Mouse (Mus musculus): ENCODE results near the gene Rassf1. TPM values are rescaled to one million over a fixed set of nuclear protein-coding genes. Genes with fewer than 3 reads are reported as not detected.
"Not testable (repeated sequence)": the region's sequence is repeated elsewhere in the genome, so short reads cannot be mapped to it uniquely, and the experiment has no call there.

Rassf1 gene
- total RNA-seq, 2 experiments from 2014 or later = 16.2 to 17.6 TPM

DNA sequence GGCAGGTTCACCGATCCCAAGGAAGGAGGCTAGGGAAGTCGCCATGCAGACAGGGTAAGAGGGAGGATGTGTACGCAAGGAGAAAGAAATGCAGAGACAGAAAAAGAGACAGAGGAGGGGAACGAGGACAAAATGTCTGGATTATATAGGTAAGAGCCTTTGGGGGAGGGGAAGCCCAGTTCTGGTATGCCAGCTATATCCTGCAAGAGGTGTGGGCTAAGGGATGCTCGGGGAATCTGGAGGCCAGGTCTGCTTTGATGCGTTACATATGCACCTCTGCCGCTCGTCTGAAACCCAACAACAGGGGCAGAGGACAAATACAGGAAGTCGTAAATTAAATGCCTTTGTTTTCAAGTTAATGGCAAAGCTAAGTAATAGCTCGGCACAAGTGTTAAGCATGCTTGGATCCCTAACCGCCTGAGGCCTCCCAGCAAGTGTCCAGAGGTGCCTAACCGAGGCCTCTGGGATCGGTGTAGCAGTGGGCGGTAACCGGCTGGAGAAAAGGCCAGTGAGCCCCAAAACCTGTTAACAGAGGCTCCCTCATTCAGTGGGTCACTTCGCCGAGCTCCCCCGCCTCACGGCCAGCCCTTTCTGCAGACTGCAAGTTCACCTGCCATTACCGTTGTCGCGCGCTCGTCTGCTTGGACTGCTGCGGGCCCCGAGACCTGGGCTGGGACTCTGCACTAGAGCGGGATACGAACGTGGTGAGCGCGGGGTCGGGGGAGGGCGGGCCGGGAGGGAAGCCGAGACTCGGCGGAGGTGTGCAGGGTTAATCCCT lies 2.4 kb downstream of the Rassf1 start:
- peak overlapping the region; percentile 97 for H3K27ac ChIP-seq
- peak overlapping the region; percentile 98 for H3K4me3 ChIP-seq
- no peak for DNase-seq (ENCODE audit: low spot score in 2 of 2)

GRCm38 (mm10) chr9:107554319-107554825 lies 3.0 kb downstream of the Rassf1 start:
- DNase-seq (ENCODE audit: low spot score in 2 of 2) = peak; percentile 90 to 94
- TF ChIP-seq CTCF (conservative IDR thresholded peaks at IDR 0.05) = peak; percentile 48
- peak overlapping the region; percentile 98 for H3K4me3 ChIP-seq
- peak overlapping the region; percentile 97 for H3K27ac ChIP-seq

More for the DNA sequence above, 2.4 kb downstream of the Rassf1 start:
- TF ChIP-seq CTCF (conservative IDR thresholded peaks at IDR 0.05) = no peak

GRCm38 (mm10) chr9:107555031-107555457 lies 3.7 kb downstream of the Rassf1 start:
- Histone ChIP-seq H3K4me3 (peak overlapping the region; percentile 98), H3K27ac (peak overlapping the region; percentile 97)
- no peak for TF ChIP-seq CTCF (conservative IDR thresholded peaks at IDR 0.05)
- DNase-seq (ENCODE audit: low spot score in 2 of 2) = no peak

DNA sequence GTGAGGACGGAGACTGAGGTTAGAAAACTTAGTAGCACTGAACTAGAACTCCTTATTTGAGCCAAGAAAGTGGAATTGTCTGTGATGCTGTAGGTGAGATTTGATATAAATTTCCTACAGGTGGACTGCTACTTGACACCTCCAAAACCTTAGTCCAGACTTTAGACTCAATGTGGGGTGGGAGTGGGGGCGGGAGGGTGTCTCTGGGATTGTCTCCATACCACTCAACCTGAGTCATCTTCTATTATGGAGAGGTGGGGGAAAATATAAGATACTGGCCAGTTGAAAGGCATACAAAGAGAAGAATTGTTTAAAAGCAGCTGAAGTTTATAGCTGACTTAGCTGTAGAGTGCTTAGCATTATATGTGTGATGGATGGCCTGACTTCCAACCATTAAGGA lies 4.3 kb downstream of the Rassf1 start:
- H3K4me3 ChIP-seq = peak overlapping the region; percentile 98
- H3K27ac ChIP-seq = peak overlapping the region; percentile 97
- no peak for TF ChIP-seq CTCF (conservative IDR thresholded peaks at IDR 0.05)
- no peak for DNase-seq (ENCODE audit: low spot score in 2 of 2)

DNA sequence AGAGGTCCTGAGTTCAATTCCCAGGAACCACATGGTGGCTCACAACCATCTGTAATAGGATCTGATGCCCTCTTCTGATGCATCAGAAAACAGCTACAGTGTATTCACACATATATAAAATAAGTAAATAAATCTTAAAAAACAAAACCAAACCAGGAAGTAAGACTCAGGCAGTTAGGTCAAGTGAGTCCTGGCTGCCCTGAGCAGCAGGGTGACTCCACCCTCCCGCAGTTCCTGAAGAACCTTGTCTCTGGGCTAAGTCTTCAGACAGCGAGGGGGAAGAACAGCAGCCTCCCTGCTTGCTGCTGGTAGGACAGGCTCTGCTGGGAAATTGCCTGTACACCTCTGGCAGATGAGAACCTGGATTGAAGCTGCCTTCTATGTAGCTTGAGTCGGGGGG lies 5.0 kb downstream of the Rassf1 start:
- TF ChIP-seq CTCF (conservative IDR thresholded peaks at IDR 0.05) = no peak
- no peak for DNase-seq (ENCODE audit: low spot score in 2 of 2)
- Histone ChIP-seq H3K27ac (no peak overlapping the region), H3K4me3 (no peak overlapping the region)

DNA sequence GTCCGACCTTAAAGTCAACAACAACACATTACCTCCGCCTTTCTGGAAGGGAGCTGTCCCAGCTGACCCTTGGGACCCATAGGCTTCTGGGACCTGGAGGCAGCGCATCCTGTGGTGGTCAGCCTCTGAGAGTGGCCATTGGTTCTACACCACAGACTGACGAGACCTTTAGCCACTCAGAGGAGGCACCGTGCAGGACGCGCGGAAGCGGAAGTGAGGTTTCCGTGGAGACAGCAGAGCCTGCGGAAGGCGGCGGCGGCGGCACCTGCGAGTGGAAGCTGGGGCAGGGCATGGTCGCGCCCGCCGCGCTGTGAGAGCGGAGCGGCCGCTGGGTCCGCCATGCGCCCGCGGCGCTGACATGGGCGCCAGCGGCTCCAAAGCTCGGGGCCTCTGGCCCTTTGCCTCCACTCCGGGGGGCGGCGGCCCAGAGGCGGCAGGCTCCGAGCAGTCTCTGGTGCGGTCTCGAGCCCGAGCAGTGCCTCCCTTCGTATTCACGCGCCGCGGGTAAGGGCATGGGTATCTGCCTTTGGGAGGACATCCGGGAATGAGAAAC lies 11.8 kb downstream of the Rassf1 start, which contains the start of gene Tusc2:
Tusc2 (plus strand) TSS at position 227 of the 553 bp plus-strand sequence.
- Histone ChIP-seq H3K4me3 (peak within 1 kb of the TSS; percentile 74), H3K27ac (peak within 1 kb of the TSS; percentile 91)
- DNase-seq (ENCODE audit: low spot score in 2 of 2) = peak; percentile 93 to 96
- no peak for TF ChIP-seq CTCF (conservative IDR thresholded peaks at IDR 0.05)

DNA sequence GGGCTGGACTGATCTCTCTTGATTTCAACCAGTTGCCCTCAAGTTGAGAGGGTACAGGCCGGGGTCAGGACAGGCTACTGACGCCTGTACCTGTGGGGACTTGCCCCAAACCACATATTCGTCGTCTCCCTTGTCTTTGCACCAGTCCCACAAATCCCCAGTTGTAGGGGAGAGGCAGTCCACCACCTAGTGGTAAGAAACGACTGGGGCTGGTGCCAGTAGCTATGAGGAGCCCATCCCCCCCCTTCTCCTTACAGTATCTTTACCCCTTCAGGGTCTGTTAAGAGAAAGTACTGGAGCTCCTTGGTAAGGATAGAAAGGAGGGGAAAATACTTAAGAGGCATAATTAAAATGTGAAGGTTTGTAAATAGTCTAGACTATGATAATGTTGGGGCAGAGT lies 14.2 kb downstream of the Rassf1 start:
- peak overlapping the region; percentile 83; the same call in 1 of the 2 replicates for H3K27ac ChIP-seq
- not testable (repeated sequence) for H3K4me3 ChIP-seq; DNase-seq (ENCODE audit: low spot score in 2 of 2)

DNA sequence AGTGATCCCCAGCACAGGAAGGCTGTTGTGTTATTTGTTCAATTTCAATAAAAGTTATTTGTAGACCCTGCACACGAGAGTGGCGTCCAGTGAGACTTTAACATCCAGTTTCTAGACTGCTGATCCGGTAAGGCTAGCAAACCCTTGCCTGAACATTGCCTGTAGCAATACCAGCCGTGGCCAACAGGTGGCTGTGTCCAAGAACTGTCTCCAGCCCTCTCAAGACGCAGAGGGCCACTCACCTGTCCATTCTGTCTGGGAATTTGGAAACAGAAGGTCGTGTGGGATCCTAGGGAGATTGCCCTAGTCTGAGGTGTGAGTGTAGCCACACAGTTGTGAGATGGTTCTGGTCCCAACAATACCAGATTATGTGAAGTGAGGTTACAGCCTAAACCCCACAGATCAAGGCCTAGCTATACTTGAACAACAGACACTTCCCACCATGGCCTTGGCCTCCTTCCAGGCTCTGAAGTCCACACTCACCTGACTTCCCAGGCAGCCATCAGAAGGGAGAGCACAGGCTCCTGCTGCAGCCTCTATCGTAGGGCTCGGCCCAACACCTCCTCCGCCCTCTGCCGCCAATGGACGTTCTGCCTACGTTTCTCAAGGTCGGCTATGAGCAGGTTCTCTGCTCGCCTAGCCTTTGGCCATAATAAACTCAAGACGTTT lies 14.8 kb downstream of the Rassf1 start:
- peak; percentile 89 for TF ChIP-seq CTCF (conservative IDR thresholded peaks at IDR 0.05)
- DNase-seq (ENCODE audit: low spot score in 2 of 2) = peak in 1 of 2 experiments; percentile 75
- Histone ChIP-seq H3K27ac (peak overlapping the region; percentile 83), H3K4me3 (peak overlapping the region; percentile 19; the same call in 1 of the 2 replicates)

GRCm38 (mm10) chr9:107566855-107567254 lies 15.5 kb downstream of the Rassf1 start:
- TF ChIP-seq CTCF (conservative IDR thresholded peaks at IDR 0.05) = peak; percentile 46
- no peak for DNase-seq (ENCODE audit: low spot score in 2 of 2)
- Histone ChIP-seq H3K27ac (peak overlapping the region; percentile 96), H3K4me3 (peak overlapping the region; percentile 19; the same call in 1 of the 2 replicates)

DNA sequence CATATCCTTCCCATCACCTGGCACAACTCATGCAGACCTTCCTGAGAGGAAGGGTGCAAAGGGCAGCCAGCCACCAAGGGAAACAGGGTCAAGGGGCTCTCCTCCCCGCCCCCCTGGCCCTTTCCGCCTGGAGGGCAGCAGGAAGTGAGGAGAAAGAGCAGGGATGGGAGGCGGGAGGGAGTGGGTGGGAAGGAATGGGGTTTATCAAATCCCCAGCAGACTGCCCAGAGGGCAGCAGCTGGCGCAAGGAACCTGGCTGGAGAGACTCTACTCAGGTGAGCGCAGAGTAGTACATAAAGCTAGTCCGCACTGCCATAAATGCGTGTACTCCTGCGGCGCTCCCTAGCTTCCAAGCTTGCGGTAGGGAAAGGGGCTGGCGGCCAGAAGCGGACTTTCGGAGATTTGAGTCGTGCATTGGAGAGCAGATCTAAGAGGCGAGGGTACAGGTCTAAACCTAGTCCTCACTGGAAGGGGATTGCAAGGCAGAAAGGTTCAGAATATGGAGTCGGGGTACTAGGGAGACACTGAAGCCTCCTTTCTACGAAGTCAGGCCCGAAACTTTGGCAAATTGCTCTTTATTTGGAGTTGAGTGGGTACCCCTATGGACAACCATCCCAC lies 16.5 kb downstream of the Rassf1 start, which contains the start of gene Hyal2:
Hyal2 (plus strand) TSS at position 244 of the 618 bp plus-strand sequence.
- DNase-seq (ENCODE audit: low spot score in 2 of 2) = no peak
- peak within 1 kb of the TSS; percentile 96 for H3K27ac ChIP-seq
- TF ChIP-seq CTCF (conservative IDR thresholded peaks at IDR 0.05) = no peak
- H3K4me3 ChIP-seq = peak within 1 kb of the TSS; percentile 91

GRCm38 (mm10) chr9:107568331-107569261 lies 17.2 kb downstream of the Rassf1 start:
- DNase-seq (ENCODE audit: low spot score in 2 of 2) = peak; percentile 79
- peak overlapping the region; percentile 96 for H3K27ac ChIP-seq
- peak overlapping the region; percentile 91 for H3K4me3 ChIP-seq
- no peak for TF ChIP-seq CTCF (conservative IDR thresholded peaks at IDR 0.05)
